Mouse (Mus musculus) lung, embryonic 14.5 days (tissue): ENCODE measurements around the gene Klhl29. TPM values are rescaled to one million over a fixed set of nuclear protein-coding genes. Genes with fewer than 3 reads are reported as not detected.
"Not testable (repeated sequence)": the region's sequence is repeated elsewhere in the genome, so short reads cannot be mapped to it uniquely, and the experiment has no call there.

Experiments used
- ATAC-seq: fragments of 200-750 bp; cut with Nextera tagmentation; 2 replicates; pipeline ENCODE4 v1.8.0; 2017; ENCODE audit warnings: mild to moderate bottlenecking, moderate TSS enrichment, moderate library complexity; ENCODE audit not compliant: insufficient read depth
- DNase-seq: peaks from one replicate; pipeline ENCODE4 v3.0.0-alpha.2; 2015
- H3K27ac ChIP-seq: fragments of 300-500 bp; sonication (generic); 2 replicates; pipeline ENCODE4 v1.5.1; 2014; ENCODE audit warnings: low read depth, mild to moderate bottlenecking, moderate library complexity
- H3K27me3 ChIP-seq: fragments of 300-500 bp; sonication (generic); 2 replicates; pipeline ENCODE4 v1.6.1; 2014; ENCODE audit warnings: low read length, control low read depth; ENCODE audit not compliant: insufficient read depth
- H3K36me3 ChIP-seq: fragments of 300-500 bp; sonication (generic); 2 replicates; pipeline ENCODE4 v1.6.1; 2014; ENCODE audit warnings: control low read depth; ENCODE audit not compliant: insufficient read depth
- H3K4me1 ChIP-seq: fragments of 300-500 bp; sonication (generic); 2 replicates; pipeline ENCODE4 v1.6.1; 2014; ENCODE audit warnings: antibody characterized with exemption, control low read depth; ENCODE audit not compliant: insufficient read depth
- H3K4me2 ChIP-seq: fragments of 300-500 bp; sonication (generic); 2 replicates; pipeline ENCODE4 v1.6.1; 2014; ENCODE audit warnings: mild to moderate bottlenecking
- H3K4me3 ChIP-seq: fragments of 300-500 bp; sonication (generic); 2 replicates; pipeline ENCODE4 v1.5.1; 2014; ENCODE audit warnings: low read depth, low read length
- H3K9ac ChIP-seq: fragments of 300-500 bp; sonication (generic); 2 replicates; pipeline ENCODE4 v1.6.1; 2014
- H3K9me3 ChIP-seq: fragments of 300-500 bp; sonication (generic); 2 replicates; pipeline ENCODE4 v1.6.1; 2016; ENCODE audit warnings: low read depth, low read length, control low read depth
- CTCF ChIP-seq: IDR thresholded peaks from 2 replicates; pipeline ENCODE4 v1.5.1; 2016; ENCODE audit warnings: antibody characterized with exemption, low read depth
- WGBS: fragments of 180-500 bp; shearing (Covaris S2); extraction: QIAGEN DNeasy Blood & Tissue Kit; methylation state at CpG from one replicate; pipeline ENCODE4 v1.1.7; 2014; 5-methylcytosine and 5-hydroxymethylcytosine counted together
- polyA plus RNA-seq: library from polyadenylated mRNA; unstranded; fragments of >200 nt; fragmentation: Nextera tagmentation; extraction: Ambion mirVana; gene quantifications from 2 replicates; pipeline ENCODE4 v1.2.1, GENCODE M21; 2014

The Klhl29 gene
- polyA plus RNA-seq, 1 experiment from 2014 or later: 1.2 TPM

DNA sequence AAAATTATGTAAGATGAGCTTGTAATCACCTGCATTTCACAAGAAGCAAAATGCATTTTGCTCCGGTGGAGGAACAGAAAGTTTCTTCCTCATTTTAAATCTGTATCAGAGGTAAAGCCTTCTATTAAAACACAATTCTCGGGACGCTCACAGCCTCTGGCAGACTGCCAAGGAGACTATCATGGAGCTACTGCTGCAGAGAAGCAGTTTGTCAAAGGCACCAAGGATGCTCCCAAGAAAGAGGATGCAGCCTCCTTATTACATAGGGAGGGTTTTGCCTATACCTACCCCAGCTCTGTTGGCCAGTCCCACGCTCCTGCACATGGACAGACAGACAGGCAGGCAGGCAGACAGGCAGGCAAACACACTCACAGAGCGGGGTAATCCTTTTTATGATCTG lies 16.4 kb downstream of the Klhl29 start:
- WGBS: 24% methylated on average over 5 of the region's 5 CpGs
- Histone ChIP-seq H3K27ac (no peak overlapping the region), H3K9ac (no peak overlapping the region), H3K9me3 (no peaks in the 10 kb centered on the region), H3K36me3 (no peaks in the 10 kb centered on the region), H3K4me3 (no peak overlapping the region), H3K27me3 (no peaks in the 10 kb centered on the region), H3K4me1 (no peaks in the 10 kb centered on the region), H3K4me2 (no peak overlapping the region)
- ATAC-seq (no peak), DNase-seq (peak; percentile 89)
- TF ChIP-seq CTCF: no peak

- Histone ChIP-seq H3K36me3 (no peaks in the 10 kb centered on the region), H3K9me3 (no peaks in the 10 kb centered on the region), H3K27ac (no peak overlapping the region), H3K4me2 (no peak overlapping the region), H3K9ac (no peak overlapping the region), H3K4me3 (no peak overlapping the region), H3K4me1 (no peaks in the 10 kb centered on the region), H3K27me3 (no peaks in the 10 kb centered on the region)
- 34% methylated on average over 6 of the region's 6 CpGs for WGBS
- no peak for ATAC-seq
- DNase-seq: no peak
- TF ChIP-seq CTCF: no peak
Observed at GRCm38 (mm10) chr12:5358497-5358896, 17.0 kb downstream of the Klhl29 start.

DNA sequence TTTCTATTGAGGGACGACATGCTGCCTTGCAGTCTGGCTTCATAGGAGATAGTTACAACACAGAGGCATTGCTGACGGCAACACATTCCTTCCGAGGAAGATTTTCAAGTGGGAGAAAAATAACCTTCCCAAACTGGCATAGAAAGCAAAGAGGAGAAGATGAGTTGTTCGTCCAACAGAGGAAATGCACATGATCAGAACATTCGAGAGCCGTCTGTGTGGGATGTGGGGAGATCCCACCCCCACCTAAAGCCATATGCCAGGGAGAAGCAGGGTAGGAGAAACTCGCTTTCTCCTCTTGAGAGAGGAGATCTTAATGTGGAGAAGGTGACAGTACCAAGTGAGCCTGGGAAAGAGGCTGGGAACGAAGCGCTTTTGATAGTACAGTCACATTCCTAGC lies 22.1 kb downstream of the Klhl29 start:
- no peak for ATAC-seq
- no peak overlapping the region for H3K4me3 ChIP-seq
- no peaks in the 10 kb centered on the region for H3K9me3 ChIP-seq
- no peak overlapping the region for H3K9ac ChIP-seq
- no peak overlapping the region for H3K4me2 ChIP-seq
- no peaks in the 10 kb centered on the region for H3K4me1 ChIP-seq
- WGBS: 83% methylated on average over 9 of the region's 9 CpGs
- H3K27me3 ChIP-seq: no peaks in the 10 kb centered on the region
- DNase-seq: no peak
- H3K36me3 ChIP-seq: no peaks in the 10 kb centered on the region
- TF ChIP-seq CTCF: no peak
- H3K27ac ChIP-seq: no peak overlapping the region

DNA sequence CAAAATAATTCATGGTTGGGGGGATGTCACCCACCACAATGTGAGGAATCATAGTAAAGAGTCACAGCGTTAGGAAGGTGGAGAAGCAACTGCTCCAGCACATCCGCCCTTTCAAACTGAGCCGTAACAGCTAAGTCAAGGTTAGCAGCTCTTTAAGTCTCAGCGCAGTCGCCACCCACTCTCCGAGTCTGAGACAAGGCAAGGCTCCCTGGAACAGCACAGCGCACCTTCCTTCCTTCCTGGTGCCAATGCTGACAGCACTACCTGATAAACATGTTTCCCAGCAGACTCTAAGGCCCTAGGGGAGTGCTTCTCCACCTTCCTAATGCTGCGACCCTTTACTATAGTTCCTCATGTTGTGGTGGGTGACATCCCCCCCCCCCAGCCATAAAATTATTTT lies 22.7 kb downstream of the Klhl29 start:
- no peaks in the 10 kb centered on the region for H3K36me3 ChIP-seq
- no peak overlapping the region for H3K4me3 ChIP-seq
- H3K9ac ChIP-seq: no peak overlapping the region
- no peaks in the 10 kb centered on the region for H3K27me3 ChIP-seq
- no peak overlapping the region for H3K4me2 ChIP-seq
- 87% methylated on average over 8 of the region's 8 CpGs for WGBS
- no peak overlapping the region for H3K27ac ChIP-seq
- H3K9me3 ChIP-seq: no peaks in the 10 kb centered on the region
- no peak for TF ChIP-seq CTCF
- no peaks in the 10 kb centered on the region for H3K4me1 ChIP-seq
- DNase-seq (no peak), ATAC-seq (no peak)

- Histone ChIP-seq H3K9ac (no peak overlapping the region), H3K4me2 (no peak overlapping the region), H3K27me3 (no peaks in the 10 kb centered on the region), H3K4me3 (no peak overlapping the region), H3K4me1 (no peaks in the 10 kb centered on the region), H3K27ac (no peak overlapping the region), H3K36me3 (no peaks in the 10 kb centered on the region), H3K9me3 (no peaks in the 10 kb centered on the region)
- DNase-seq (no peak), ATAC-seq (no peak)
- TF ChIP-seq CTCF: no peak
- WGBS: 85% methylated on average over 11 of the region's 11 CpGs
Observed at GRCm38 (mm10) chr12:5350491-5351285, 24.8 kb downstream of the Klhl29 start.

DNA sequence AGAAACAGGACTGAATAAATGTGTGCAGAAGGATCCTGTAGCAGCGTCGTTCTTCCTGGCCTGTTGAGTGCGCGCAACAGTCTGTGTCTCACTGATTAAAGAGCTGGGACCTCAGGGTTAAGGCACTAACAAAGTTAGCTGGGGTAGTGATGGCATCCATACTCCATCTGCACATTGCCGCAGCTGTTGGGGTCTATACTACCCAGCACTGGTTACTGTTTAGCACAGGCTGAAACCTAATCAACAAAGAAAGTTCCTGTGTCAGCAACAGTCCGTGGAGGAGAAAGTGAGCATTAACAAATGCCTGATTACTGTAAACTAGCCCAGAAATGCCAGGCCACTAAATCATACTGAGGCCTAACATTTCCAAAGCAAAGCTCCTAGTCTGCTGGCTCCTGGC lies 30.4 kb downstream of the Klhl29 start:
- H3K27me3 ChIP-seq: no peaks in the 10 kb centered on the region
- no peaks in the 10 kb centered on the region for H3K36me3 ChIP-seq
- H3K27ac ChIP-seq: no peak overlapping the region
- H3K4me1 ChIP-seq: no peaks in the 10 kb centered on the region
- WGBS: 53% methylated on average over 6 of the region's 6 CpGs
- ATAC-seq (peak; percentile 87), DNase-seq (peak; percentile 65)
- H3K9ac ChIP-seq: no peak overlapping the region
- TF ChIP-seq CTCF: no peak
- no peak overlapping the region for H3K4me2 ChIP-seq
- H3K4me3 ChIP-seq: no peak overlapping the region
- no peaks in the 10 kb centered on the region for H3K9me3 ChIP-seq

GRCm38 (mm10) chr12:5344457-5344856 lies 31.0 kb downstream of the Klhl29 start:
- H3K4me1 ChIP-seq, H3K9ac ChIP-seq, ATAC-seq, H3K27ac ChIP-seq, DNase-seq, H3K4me3 ChIP-seq, H3K27me3 ChIP-seq, H3K36me3 ChIP-seq, H3K4me2 ChIP-seq, H3K9me3 ChIP-seq: not testable (repeated sequence)
- 90% methylated on average over 6 of the region's 7 CpGs for WGBS
